Mouse (Mus musculus): ENCODE results near the gene Pakap. TPM values are rescaled to one million over a fixed set of nuclear protein-coding genes. Genes with fewer than 3 reads are reported as not detected.

Pakap gene
- total RNA-seq, 2 experiments from 2014 or later, result 56.9 to 65.9 TPM

GRCm38 (mm10) chr4:57622816-57623215, 54.8 kb downstream of the Pakap start:
- no peak for DNase-seq (ENCODE audit: low spot score in 2 of 2)

GRCm38 (mm10) chr4:57624819-57625218, 56.8 kb downstream of the Pakap start:
- DNase-seq (ENCODE audit: low spot score in 2 of 2), result no peak

GRCm38 (mm10) chr4:57625306-57625705, 57.3 kb downstream of the Pakap start:
- DNase-seq (ENCODE audit: low spot score in 2 of 2), result no peak

- no peak for DNase-seq (ENCODE audit: low spot score in 2 of 2)
Observed at GRCm38 (mm10) chr4:57625756-57626155, 57.8 kb downstream of the Pakap start.

DNA sequence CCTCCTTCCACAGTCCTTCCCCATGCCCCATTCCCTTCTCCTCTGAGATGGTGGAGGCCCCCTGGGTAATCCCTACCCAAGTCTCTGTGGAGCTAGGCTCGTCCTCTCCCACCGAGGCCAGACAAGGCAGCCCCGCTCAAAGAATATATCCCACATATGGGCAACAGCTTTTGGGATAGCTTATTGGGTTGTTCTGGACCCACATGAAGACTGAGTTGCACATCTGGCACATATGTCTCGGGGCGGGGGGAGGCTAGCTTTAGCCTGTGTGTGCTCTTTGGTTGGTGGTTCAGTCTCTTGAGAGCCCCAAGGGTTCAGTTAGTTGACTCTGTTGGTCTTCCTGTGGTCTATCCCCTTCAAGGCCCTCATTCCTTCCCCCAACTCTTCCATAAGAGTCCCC, 58.9 kb downstream of the Pakap start:
- DNase-seq (ENCODE audit: low spot score in 2 of 2), result no peak

- DNase-seq (ENCODE audit: low spot score in 2 of 2), result no peak
Observed at GRCm38 (mm10) chr4:57632386-57632785, 64.4 kb downstream of the Pakap start.

DNA sequence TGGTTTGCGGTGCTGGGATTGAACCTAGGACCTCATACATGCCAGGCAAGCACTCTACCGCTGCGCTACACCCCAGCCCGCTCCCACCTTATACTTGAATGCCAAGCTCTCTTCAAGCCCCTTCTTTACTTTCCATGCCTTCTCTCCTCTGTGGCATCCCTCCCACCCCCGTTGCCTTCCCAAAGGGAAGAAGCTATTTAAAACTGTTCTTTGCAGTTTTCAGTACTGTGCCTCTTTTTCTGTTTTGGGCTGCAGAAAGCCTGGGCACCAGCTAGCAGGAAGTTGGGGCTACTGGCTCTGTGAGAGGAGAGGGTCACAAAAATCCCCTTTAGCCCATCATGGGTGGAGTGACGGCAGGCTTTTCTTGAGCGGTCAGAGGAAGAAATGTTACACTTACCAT, 65.1 kb downstream of the Pakap start:
- no peak for DNase-seq (ENCODE audit: low spot score in 2 of 2)

- DNase-seq (ENCODE audit: low spot score in 2 of 2), result no peak
Observed at GRCm38 (mm10) chr4:57634956-57635355, 67.0 kb downstream of the Pakap start.

DNA sequence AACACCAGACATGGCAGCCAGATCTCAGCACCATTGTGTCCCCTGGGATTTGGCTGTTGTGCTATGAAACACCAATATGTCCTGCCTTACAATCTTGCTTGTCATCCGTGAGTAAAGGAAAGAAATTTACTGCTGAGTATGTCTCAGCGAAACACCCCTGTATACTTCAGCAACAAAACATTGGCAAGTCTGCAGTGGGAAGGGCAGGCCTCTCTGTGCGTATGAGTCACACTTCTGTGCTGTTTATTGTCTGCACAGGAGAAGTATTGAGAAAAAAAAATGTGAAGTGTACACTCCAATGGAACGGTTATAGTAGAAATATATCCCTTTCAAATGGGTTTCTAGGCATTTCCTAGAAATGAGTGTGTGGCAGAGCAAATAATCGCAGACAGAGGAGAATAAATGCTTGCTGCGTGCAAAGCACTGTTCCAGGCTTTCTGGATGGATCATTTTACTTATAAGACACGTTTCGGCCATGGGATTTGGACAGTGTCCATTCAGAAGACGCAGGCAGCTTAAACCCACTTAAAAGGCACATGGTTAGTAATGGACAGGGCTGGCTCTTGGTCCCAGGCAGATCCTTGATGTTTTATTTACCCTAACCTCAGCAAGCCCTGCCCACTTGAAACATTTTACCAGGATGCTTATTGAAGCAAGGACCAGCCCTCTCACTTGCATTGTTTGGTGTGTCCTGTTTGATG, 69.0 kb downstream of the Pakap start:
- no peak for DNase-seq (ENCODE audit: low spot score in 2 of 2)

DNA sequence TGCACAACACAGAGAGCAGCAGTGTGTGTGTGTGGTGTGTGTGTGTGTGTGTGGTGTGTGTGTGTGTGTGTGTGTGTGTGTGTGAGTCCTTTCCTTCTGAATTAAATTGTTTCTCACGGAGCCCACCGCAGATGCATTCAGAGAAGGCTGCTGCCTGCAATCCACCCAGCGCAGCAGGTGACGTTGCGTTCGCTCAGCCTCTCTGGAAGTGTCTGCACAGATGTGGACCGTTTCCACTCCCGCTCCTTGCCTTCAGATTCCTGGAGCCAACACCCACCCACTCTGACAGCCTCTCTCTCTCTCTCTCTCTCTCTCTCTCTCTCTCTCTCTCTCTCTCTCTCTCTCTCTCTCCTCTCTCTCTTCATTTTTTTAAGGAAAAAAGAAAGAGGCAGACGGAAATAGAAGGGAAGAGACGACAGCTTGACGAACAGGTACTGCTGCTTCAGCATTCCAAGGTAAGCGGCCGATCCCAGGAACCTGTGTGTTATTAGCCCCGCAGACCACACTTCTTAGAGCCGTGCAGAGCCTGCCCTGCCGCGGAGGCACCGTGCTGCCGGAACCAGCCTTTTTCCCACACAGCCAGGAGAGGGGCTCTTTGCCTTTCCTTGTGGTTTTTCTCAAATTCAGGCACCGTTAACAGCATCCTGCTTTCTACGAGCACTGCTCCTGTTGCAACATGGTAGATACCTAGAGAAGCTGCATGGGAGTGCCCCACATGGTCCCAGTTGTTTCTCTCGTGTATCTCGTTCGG, 69.8 kb downstream of the Pakap start:
- no peak for DNase-seq (ENCODE audit: low spot score in 2 of 2)

- no peak for DNase-seq (ENCODE audit: low spot score in 2 of 2)
Observed at GRCm38 (mm10) chr4:57638941-57639340, 71.0 kb downstream of the Pakap start.

- no peak for DNase-seq (ENCODE audit: low spot score in 2 of 2)
Observed at GRCm38 (mm10) chr4:57640222-57640621, 72.2 kb downstream of the Pakap start.

DNA sequence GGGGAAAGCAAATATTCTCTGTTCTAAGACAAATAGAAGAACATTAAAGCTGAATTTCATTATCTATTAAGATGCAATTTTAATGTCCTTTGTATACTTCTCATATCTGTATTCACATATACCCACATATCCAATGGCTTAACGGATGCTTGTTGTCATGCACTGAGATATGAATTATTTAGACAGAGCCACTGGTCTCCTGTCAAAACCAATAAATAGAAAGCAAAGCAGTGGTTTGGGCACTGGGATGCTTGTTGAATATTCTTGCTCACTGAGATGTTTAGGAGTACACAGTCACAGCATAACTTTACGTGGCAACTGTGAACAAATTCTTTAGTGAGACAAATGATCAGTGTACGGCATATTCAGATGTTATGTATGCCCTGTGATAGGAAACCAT, 73.0 kb downstream of the Pakap start:
- no peak for DNase-seq (ENCODE audit: low spot score in 2 of 2)

GRCm38 (mm10) chr4:57650994-57651393, 83.0 kb downstream of the Pakap start:
- no peak for DNase-seq (ENCODE audit: low spot score in 2 of 2)

DNA sequence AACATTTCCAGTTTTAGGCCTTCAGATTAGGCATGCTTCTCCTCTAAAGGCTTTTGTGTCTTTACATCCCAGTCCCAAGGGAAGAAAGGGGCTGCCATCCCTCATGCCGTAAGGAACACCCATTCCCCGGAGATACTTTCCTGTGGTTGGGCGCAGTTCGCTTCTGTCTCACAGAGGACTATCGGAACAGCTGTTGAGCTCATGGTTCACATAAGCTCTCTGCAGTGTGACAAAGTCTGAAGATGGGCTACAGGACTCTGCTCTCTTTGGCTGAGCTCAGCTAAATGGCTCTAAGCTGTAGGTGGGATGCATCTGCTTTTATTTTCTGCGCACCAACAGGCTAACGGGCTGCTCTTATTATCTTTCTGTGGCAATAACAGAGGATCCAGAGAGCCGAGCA, 83.6 kb downstream of the Pakap start:
- no peak for DNase-seq (ENCODE audit: low spot score in 2 of 2)

- DNase-seq (ENCODE audit: low spot score in 2 of 2), result no peak
Observed at GRCm38 (mm10) chr4:57652185-57652904, 84.4 kb downstream of the Pakap start.

DNA sequence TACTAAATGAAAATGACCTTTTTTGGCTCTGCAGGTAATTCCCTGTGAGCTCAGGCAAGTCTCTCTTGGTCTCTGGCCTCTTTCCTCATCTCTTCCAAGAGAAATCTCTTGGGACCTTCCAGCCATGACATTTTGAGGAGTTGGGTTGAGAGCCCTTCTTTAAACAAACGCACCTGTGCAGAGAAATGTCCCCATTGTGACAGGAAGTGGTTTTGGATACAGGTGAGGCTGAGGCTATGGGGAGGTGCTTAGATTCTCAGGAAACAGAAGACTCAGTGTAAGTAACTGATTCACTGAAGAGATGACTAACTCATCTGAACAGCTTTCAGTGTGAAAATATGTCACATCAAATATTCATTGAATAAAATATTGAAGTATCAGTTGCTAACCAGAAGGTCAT, 88.0 kb downstream of the Pakap start:
- DNase-seq (ENCODE audit: low spot score in 2 of 2), result no peak

DNA sequence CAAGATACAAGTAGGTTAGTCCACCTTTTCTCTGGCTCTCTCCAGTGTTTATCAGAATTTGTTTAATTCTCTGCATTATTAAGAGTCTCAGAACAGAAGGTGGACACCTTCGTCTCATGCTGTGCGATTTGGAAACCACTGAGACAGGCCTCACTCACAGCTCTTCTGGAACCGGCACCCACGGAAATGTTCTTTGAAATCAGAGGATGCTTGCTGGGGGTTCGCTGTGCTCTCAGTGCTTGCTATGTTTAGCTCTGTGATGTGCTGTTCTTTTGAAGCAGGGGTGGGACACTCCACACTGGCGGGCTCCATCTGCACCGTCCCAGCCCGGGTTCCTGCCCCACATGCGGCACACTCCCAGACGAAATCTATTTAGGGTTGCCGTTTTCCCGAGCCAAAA, 88.4 kb downstream of the Pakap start:
- DNase-seq (ENCODE audit: low spot score in 2 of 2), result no peak

- no peak for DNase-seq (ENCODE audit: low spot score in 2 of 2)
Observed at GRCm38 (mm10) chr4:57656861-57657260, 88.9 kb downstream of the Pakap start.

GRCm38 (mm10) chr4:57660470-57660869, 92.5 kb downstream of the Pakap start:
- DNase-seq (ENCODE audit: low spot score in 2 of 2), result no peak

DNA sequence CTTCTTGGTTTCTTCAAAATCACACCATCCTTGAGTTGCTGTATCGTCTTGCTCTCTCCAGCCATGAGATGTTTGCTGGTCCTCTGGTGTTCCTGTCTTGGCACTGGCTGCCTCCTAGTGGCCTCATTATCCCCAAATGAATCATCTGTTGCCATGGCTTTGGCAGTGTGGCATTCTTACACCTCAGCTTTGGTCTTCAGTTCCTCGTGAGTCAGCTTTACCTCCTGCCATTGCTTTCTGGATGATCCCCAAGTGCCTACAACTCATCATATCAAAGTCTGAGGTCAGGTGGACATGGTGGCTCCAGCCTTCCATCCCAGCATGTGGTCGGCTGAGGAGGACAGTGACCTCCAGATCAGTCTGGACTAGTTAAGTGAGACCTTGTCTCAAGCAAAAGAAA, 98.1 kb downstream of the Pakap start:
- no peak for DNase-seq (ENCODE audit: low spot score in 2 of 2)

- no peak for DNase-seq (ENCODE audit: low spot score in 2 of 2)
Observed at GRCm38 (mm10) chr4:57670813-57671469, 103.0 kb downstream of the Pakap start.
